Mouse (Mus musculus): ENCODE data around the gene March9.

Gene March9

DNA sequence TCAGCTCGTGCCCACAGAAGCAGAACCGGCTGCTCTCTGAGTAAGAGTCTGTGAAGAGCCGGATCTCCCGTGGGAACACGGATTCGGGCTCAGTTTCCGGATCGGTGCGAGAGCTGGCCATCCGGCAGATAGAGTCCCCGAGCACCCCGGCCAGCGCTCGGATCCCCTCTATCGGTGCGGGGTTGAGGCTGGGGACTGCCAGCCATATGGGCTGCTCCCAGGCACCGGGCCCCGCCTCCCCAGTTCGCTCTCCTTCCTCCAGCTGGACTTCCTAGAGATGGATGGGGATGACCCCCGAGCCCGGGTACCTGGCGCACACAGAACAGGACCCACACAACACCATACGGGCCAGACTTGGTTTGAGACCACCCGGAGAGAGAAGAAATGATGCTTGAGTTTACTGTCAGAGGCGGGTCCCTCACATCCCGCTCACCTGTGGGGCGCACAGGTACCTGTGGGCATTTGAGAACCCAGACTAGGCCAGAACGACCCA is 18.7 kb downstream of the March9 start, which contains the start of the genes Mettl1 and Eef1akmt3:
Gene Mettl1 (plus strand): TSS at position 141 of the 493 bp plus-strand sequence.
Gene Eef1akmt3 (minus strand): TSS at position 240 of the 493 bp plus-strand sequence.
- DNase-seq (ENCODE audit: low read depth in 2 of 2, low spot score in 2 of 2): peak; percentile 25 to 28

DNA sequence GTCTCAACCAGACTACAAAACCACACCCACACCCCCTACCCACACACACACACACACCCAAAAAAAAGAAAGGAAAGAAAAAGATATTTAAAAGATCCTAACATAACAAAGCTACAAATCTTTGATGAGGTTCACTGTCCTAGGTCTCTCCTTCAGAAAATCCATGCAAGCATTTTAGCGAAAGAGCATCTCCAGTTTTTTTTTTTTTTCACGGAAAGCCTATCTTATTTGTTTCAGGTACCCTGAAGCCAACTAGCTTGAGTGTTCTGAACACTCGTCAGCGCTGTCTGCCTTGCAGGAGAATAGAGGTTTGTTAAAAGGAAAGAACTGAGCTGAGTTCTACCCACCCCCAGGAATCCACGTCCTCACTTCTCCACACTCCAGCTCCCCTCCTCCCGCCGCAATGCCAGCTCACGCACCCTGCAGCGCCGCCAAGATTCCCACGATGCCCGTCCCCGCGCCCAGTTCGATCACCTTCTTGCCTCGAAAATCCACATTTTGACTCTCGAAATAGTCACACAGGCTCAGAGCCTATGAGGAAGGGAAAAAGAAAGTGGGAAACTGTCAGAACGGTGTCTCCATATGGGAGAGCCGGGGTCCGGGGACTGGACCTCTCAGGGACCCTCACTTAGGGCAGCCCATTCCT is 19.3 kb downstream of the March9 start:
- DNase-seq (ENCODE audit: low read depth in 2 of 2, low spot score in 2 of 2): no peak

DNA sequence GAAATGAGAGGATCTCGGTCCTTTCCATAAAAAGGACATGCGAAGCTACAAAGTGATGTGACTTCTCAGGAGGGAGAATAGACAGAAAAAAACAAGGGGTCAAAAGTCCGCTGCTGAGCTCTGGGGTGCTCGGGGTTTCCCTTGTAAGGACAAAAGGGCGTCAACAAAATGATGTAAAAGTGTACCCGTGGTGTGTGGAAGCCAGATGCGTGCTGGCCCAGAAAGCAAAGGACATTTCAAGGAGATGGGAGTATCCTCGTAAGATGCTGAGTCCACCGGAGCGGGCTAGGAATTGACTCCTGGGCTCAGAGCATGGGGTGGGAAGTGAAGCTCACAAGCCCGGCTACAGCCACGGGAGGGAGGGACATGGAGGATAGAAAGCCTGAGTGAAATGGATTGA is 22.3 kb downstream of the March9 start:
- DNase-seq (ENCODE audit: low read depth in 2 of 2, low spot score in 2 of 2): no peak

DNA sequence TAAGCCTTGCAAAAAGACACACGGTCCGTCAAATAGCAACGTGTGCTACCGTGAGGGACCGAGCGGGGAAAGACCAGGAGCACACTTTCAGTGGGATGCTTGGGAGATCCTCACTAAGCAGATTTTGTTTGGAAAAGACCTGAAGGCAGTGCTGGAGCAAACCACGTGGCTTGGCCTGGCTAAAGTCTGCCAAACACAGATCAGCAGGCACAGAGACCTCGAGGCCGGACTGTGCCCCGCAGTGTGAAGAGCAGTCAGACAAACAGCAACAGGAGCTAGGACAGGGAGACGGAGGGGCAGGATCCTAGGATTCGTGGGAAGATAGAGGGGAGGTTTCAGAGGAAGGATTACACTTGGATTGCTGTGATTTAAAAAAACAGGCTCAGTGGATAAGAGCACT is 23.7 kb downstream of the March9 start:
- no peak for DNase-seq (ENCODE audit: low read depth in 2 of 2, low spot score in 2 of 2)

DNA sequence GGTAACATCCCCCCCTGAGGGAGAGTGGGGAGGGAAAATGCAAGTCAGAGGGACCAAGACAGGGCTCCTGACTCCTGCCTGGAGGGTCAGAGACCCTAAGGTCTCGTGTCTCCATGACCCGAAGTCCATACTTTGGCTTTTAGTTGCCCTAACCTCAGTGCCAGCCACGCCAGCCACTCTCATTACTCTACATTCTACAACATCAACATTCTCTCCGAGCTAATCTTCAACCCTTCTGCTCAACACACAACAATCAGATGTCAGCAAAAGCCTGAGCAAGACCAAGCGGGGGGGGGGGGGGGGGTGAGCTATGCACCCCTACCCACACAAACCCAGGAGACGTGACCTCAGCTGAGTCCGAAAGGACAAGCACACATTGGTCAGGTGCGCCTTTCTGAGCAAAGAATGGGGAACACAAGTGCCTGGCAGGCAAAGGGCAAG is 26.7 kb downstream of the March9 start:
- DNase-seq (ENCODE audit: low read depth in 2 of 2, low spot score in 2 of 2): no peak

DNA sequence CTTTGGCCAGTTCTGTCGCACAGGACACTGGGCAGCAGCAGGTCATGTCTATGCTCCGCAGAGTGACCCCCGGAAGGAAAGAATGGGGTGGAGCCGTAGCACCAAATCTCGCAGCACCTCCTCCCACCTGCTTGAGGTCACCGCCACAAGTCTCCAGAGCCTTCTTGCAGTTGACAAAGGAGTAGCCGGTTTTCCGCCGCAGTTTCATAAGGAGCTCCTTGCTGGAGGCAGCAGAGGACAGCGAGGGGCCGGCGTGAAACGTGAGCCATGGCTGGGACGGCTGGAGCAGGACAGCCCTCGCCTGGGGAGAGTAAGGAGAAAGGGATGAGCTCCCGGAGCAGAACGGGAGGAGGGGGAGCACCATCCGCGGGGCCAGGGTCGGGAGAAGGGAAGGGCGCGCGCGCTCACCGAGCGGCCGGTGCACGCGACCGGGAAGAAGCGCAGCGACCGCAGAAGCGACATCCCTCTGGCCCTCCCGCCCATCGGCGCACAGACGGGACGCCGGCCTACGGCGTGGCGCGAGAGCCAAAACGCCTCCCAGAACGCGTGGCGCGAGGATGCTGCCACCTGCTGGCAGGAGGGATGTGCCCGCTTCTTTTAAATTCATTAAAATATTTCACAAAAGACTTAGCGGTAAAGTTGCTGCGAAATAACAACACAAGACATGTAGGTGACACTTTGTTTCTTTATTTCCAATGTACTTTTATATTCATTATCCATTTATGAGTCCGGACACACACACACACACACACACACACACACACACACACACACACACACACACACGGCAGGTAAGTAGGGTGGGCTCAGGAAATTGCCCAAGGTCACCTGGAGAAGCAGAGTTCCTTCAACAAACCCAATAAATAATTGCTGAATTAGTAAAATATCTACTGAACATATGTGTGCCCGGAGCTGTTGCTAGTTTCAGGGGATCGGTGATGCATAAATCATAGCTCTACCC is 29.4 kb downstream of the March9 start, which contains the start of gene Tsfm:
Gene Tsfm (minus strand): TSS at position 505 of the 961 bp plus-strand sequence.
- peak; percentile 82 to 86 for DNase-seq (ENCODE audit: low read depth in 2 of 2, low spot score in 2 of 2)

DNA sequence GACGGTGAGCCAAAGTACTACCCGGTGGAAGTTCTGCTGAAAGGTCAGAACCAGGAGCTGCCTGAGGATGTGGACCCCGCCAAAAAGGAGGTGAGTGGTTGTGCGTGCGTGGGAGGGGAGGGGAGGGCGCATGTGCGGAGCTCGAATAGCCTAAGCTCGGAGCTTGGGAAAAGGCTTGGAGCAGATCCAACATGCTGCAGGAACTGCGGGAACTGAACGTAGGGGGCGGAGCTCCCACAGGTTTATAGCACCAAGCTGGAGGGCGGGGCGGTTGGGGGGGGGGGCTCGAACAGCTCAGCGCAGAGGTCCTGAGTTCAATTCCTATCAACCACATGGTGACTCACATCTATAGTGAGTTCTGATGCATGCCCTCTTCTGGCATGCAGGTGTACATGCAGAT is 41.6 kb downstream of the March9 start:
- DNase-seq (ENCODE audit: low read depth in 2 of 2, low spot score in 2 of 2): no peak

DNA sequence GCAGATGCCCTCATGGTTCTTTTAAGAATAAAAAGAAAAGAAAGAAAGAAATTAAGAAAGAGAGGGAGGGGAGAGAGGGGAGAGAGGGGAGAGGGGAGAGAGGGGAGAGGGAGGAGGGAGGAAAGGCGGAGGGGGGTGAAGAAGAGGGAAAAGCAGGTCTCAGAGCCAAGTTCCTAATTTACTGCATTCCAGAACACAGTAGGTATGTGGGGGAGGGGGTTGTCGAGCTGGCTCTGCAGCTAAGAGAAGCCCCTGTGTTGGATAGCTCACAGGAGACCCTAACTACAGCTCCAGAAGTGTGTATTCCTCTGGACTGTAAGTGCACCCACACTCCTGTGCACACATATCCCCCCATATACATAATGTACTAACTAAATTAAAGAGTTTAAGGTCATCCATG is 42.9 kb downstream of the March9 start:
- DNase-seq (ENCODE audit: low read depth in 2 of 2, low spot score in 2 of 2): no peak

DNA sequence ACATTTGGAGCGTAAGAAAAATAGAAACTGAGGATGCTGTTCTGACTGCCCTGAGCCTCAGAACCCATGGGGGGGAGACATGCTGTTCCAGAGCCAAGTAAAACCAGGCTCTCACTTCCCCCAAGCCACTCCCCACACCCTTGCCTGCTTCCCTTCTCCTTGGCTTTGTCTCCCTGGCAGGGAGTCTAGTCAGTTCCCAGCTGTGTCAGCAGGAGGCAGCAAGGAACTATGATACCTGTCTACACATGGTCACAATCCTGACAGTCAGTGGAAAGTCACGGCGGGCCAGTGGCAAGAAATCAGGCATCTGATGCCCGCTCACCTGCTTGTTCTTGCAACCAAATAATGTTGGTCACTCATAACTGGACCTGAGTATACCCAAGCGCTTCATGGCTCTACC is 43.5 kb downstream of the March9 start:
- DNase-seq (ENCODE audit: low read depth in 2 of 2, low spot score in 2 of 2): no peak
